Mouse (Mus musculus): ENCODE results near the gene Mcrip1. TPM values are rescaled to one million over a fixed set of nuclear protein-coding genes. Genes with fewer than 3 reads are reported as not detected.
"Not testable (repeated sequence)": the region's sequence is repeated elsewhere in the genome, so short reads cannot be mapped to it uniquely, and the experiment has no call there.

The Mcrip1 gene
- polyA plus RNA-seq, 1 experiment, result 191 TPM

- DNase-seq, result no peak
Observed at GRCm38 (mm10) chr11:120571754-120572416, 22.4 kb upstream of the Mcrip1 start.

GRCm38 (mm10) chr11:120571122-120571521 lies 21.6 kb upstream of the Mcrip1 start:
- Histone ChIP-seq H3K36me3 (ENCODE audit: control insufficient read depth, insufficient read depth, low read length) (peaks cover 27% of the 10 kb centered on the region), H3K27ac (ENCODE audit: control insufficient read depth, insufficient read depth, low read length) (no peak overlapping the region), H3K27me3 (ENCODE audit: control insufficient read depth, insufficient read depth, low read length) (no peaks in the 10 kb centered on the region), H3K4me1 (replicated peaks; ENCODE audit: control insufficient read depth, insufficient read depth, low read length) (peaks cover 7% of the 10 kb centered on the region), H3K4me3 (ENCODE audit: control insufficient read depth, insufficient read depth, low read length) (no peak overlapping the region)
- 91% methylated on average over 3 of the region's 3 CpGs for WGBS
- no peak for DNase-seq
- no peak for TF ChIP-seq CTCF (IDR thresholded peaks at IDR 0.05; ENCODE audit: borderline replicate concordance, control insufficient read depth, extremely low read depth, insufficient read depth, low read length, poor library complexity)

More at GRCm38 (mm10) chr11:120571754-120572416, 22.4 kb upstream of the Mcrip1 start:
- Histone ChIP-seq H3K27me3 (ENCODE audit: control insufficient read depth, insufficient read depth, low read length) (no peaks in the 10 kb centered on the region), H3K4me3 (ENCODE audit: control insufficient read depth, insufficient read depth, low read length) (peak overlapping the region; percentile 73), H3K27ac (ENCODE audit: control insufficient read depth, insufficient read depth, low read length) (no peak overlapping the region), H3K36me3 (ENCODE audit: control insufficient read depth, insufficient read depth, low read length) (peaks cover 20% of the 10 kb centered on the region), H3K4me1 (replicated peaks; ENCODE audit: control insufficient read depth, insufficient read depth, low read length) (peaks cover 7% of the 10 kb centered on the region)
- TF ChIP-seq POLR2A (IDR thresholded peaks at IDR 0.05; ENCODE audit: control insufficient read depth, extremely low read depth, insufficient read depth, low read length, poor library complexity), result no peak
- TF ChIP-seq CTCF (IDR thresholded peaks at IDR 0.05; ENCODE audit: borderline replicate concordance, control insufficient read depth, extremely low read depth, insufficient read depth, low read length, poor library complexity), result no peak
- WGBS, result 8% methylated on average over 11 of the region's 11 CpGs

GRCm38 (mm10) chr11:120568324-120568723 lies 18.8 kb upstream of the Mcrip1 start:
- Histone ChIP-seq H3K27ac (ENCODE audit: control insufficient read depth, insufficient read depth, low read length) (no peak overlapping the region), H3K4me1 (replicated peaks; ENCODE audit: control insufficient read depth, insufficient read depth, low read length) (peaks cover 5% of the 10 kb centered on the region), H3K36me3 (ENCODE audit: control insufficient read depth, insufficient read depth, low read length) (peaks cover 50% of the 10 kb centered on the region), H3K27me3 (ENCODE audit: control insufficient read depth, insufficient read depth, low read length) (no peaks in the 10 kb centered on the region), H3K4me3 (ENCODE audit: control insufficient read depth, insufficient read depth, low read length) (no peak overlapping the region)
- TF ChIP-seq POLR2A (IDR thresholded peaks at IDR 0.05; ENCODE audit: control insufficient read depth, extremely low read depth, insufficient read depth, low read length, poor library complexity), result no peak
- no peak for TF ChIP-seq CTCF (IDR thresholded peaks at IDR 0.05; ENCODE audit: borderline replicate concordance, control insufficient read depth, extremely low read depth, insufficient read depth, low read length, poor library complexity)
- 97% methylated on average over 6 of the region's 6 CpGs for WGBS
- DNase-seq, result no peak

- no peaks in the 10 kb centered on the region for H3K27me3 ChIP-seq (ENCODE audit: control insufficient read depth, insufficient read depth, low read length)
- DNase-seq, result no peak
- no peak overlapping the region for H3K4me3 ChIP-seq (ENCODE audit: control insufficient read depth, insufficient read depth, low read length)
- H3K4me1 ChIP-seq (replicated peaks; ENCODE audit: control insufficient read depth, insufficient read depth, low read length), result no peaks in the 10 kb centered on the region
- H3K27ac ChIP-seq (ENCODE audit: control insufficient read depth, insufficient read depth, low read length), result no peak overlapping the region
- 90% methylated on average over 9 of the region's 9 CpGs for WGBS
- no peak for TF ChIP-seq CTCF (IDR thresholded peaks at IDR 0.05; ENCODE audit: borderline replicate concordance, control insufficient read depth, extremely low read depth, insufficient read depth, low read length, poor library complexity)
- TF ChIP-seq POLR2A (IDR thresholded peaks at IDR 0.05; ENCODE audit: control insufficient read depth, extremely low read depth, insufficient read depth, low read length, poor library complexity), result no peak
- peaks cover 82% of the 10 kb centered on the region for H3K36me3 ChIP-seq (ENCODE audit: control insufficient read depth, insufficient read depth, low read length)
Observed at GRCm38 (mm10) chr11:120565114-120565513, 15.6 kb upstream of the Mcrip1 start.

- H3K4me3 ChIP-seq (ENCODE audit: control insufficient read depth, insufficient read depth, low read length), result no peak overlapping the region
- 97% methylated on average over 13 of the region's 13 CpGs for WGBS
- no peak overlapping the region for H3K27ac ChIP-seq (ENCODE audit: control insufficient read depth, insufficient read depth, low read length)
- no peaks in the 10 kb centered on the region for H3K27me3 ChIP-seq (ENCODE audit: control insufficient read depth, insufficient read depth, low read length)
- H3K4me1 ChIP-seq (replicated peaks; ENCODE audit: control insufficient read depth, insufficient read depth, low read length), result no peaks in the 10 kb centered on the region
- H3K36me3 ChIP-seq (ENCODE audit: control insufficient read depth, insufficient read depth, low read length), result peaks cover 75% of the 10 kb centered on the region
- DNase-seq, result no peak
- TF ChIP-seq CTCF (IDR thresholded peaks at IDR 0.05; ENCODE audit: borderline replicate concordance, control insufficient read depth, extremely low read depth, insufficient read depth, low read length, poor library complexity) (no peak), POLR2A (IDR thresholded peaks at IDR 0.05; ENCODE audit: control insufficient read depth, extremely low read depth, insufficient read depth, low read length, poor library complexity) (no peak)
Observed at GRCm38 (mm10) chr11:120562949-120563348, 13.4 kb upstream of the Mcrip1 start.

- Histone ChIP-seq H3K36me3 (ENCODE audit: control insufficient read depth, insufficient read depth, low read length) (peaks cover 57% of the 10 kb centered on the region), H3K27ac (ENCODE audit: control insufficient read depth, insufficient read depth, low read length) (no peak overlapping the region), H3K4me1 (replicated peaks; ENCODE audit: control insufficient read depth, insufficient read depth, low read length) (no peaks in the 10 kb centered on the region), H3K27me3 (ENCODE audit: control insufficient read depth, insufficient read depth, low read length) (no peaks in the 10 kb centered on the region), H3K4me3 (ENCODE audit: control insufficient read depth, insufficient read depth, low read length) (no peak overlapping the region)
- 92% methylated on average over 13 of the region's 13 CpGs for WGBS
- DNase-seq, result no peak
- TF ChIP-seq CTCF (IDR thresholded peaks at IDR 0.05; ENCODE audit: borderline replicate concordance, control insufficient read depth, extremely low read depth, insufficient read depth, low read length, poor library complexity), result no peak
Observed at GRCm38 (mm10) chr11:120560952-120561728, 11.6 kb upstream of the Mcrip1 start.

- peaks cover 38% of the 10 kb centered on the region for H3K36me3 ChIP-seq (ENCODE audit: control insufficient read depth, insufficient read depth, low read length)
- not testable (repeated sequence) for DNase-seq; H3K27ac ChIP-seq (ENCODE audit: control insufficient read depth, insufficient read depth, low read length); H3K4me3 ChIP-seq (ENCODE audit: control insufficient read depth, insufficient read depth, low read length); H3K4me1 ChIP-seq (replicated peaks; ENCODE audit: control insufficient read depth, insufficient read depth, low read length); H3K27me3 ChIP-seq (ENCODE audit: control insufficient read depth, insufficient read depth, low read length)
- WGBS, result 92% methylated on average over 6 of the region's 6 CpGs
Observed at GRCm38 (mm10) chr11:120558843-120559242, 9.3 kb upstream of the Mcrip1 start.

All from thymus, adult 2 months (tissue).